Mouse (Mus musculus) B cell, adult 2 months (primary cell): ENCODE results near the gene Nfib.

ENCODE experiments used
- DNase-seq, 2 experiments: peaks; one replicate each; pipeline ENCODE4 v3.0.0; 2022

Nfib gene

GRCm38 (mm10) chr4:82408463-82409404, 296.8 kb downstream of the Nfib start:
- no peak for DNase-seq

- no peak for DNase-seq
Observed at GRCm38 (mm10) chr4:82406511-82406910, 299.0 kb downstream of the Nfib start.

- no peak for DNase-seq
Observed at GRCm38 (mm10) chr4:82405791-82406190, 299.8 kb downstream of the Nfib start.

- DNase-seq = no peak
Observed at GRCm38 (mm10) chr4:82403975-82404651, 301.4 kb downstream of the Nfib start.

GRCm38 (mm10) chr4:82402666-82403065, 302.9 kb downstream of the Nfib start:
- DNase-seq = no peak

GRCm38 (mm10) chr4:82401450-82402061, 304.0 kb downstream of the Nfib start:
- no peak for DNase-seq

GRCm38 (mm10) chr4:82400536-82400935, 305.0 kb downstream of the Nfib start:
- no peak for DNase-seq

GRCm38 (mm10) chr4:82399406-82400380, 305.9 kb downstream of the Nfib start:
- no peak for DNase-seq

GRCm38 (mm10) chr4:82398282-82398681, 307.3 kb downstream of the Nfib start:
- DNase-seq = no peak

- DNase-seq = no peak
Observed at GRCm38 (mm10) chr4:82396805-82397204, 308.7 kb downstream of the Nfib start.

GRCm38 (mm10) chr4:82396003-82396402, 309.5 kb downstream of the Nfib start:
- no peak for DNase-seq

GRCm38 (mm10) chr4:82394346-82394745, 311.2 kb downstream of the Nfib start:
- no peak for DNase-seq

- DNase-seq = no peak
Observed at GRCm38 (mm10) chr4:82393021-82393420, 312.5 kb downstream of the Nfib start.

- DNase-seq = no peak
Observed at GRCm38 (mm10) chr4:82392496-82392895, 313.1 kb downstream of the Nfib start.

- DNase-seq = no peak
Observed at GRCm38 (mm10) chr4:82391726-82392472, 313.7 kb downstream of the Nfib start.

GRCm38 (mm10) chr4:82390545-82390944, 315.0 kb downstream of the Nfib start:
- no peak for DNase-seq

- no peak for DNase-seq
Observed at GRCm38 (mm10) chr4:82389876-82390275, 315.7 kb downstream of the Nfib start.

- DNase-seq = no peak
Observed at GRCm38 (mm10) chr4:82387620-82388019, 317.9 kb downstream of the Nfib start.

- no peak for DNase-seq
Observed at GRCm38 (mm10) chr4:82386222-82386993, 319.1 kb downstream of the Nfib start.

- no peak for DNase-seq
Observed at GRCm38 (mm10) chr4:82385638-82386037, 319.9 kb downstream of the Nfib start.
